Mouse (Mus musculus): ENCODE measurements around the gene Rasgef1b.

DNA sequence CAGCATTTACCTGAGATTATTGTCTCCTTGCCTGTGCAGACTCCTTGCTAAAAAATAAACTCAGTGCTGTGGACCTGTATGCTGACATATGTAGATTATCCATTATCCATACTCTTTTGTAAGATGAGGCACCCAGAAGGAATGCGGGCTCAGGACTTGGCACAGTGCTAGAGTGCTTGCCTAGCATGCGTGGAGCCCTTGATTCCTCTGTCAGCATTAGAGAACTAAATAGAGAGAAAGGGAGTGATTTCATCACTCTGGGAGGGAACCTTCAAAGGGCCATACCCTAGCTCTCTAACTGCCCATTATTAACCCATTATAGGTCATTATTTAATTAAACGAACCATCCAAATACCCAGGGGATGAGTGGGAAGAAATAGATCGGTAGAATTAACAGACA is 430.9 kb downstream of the Rasgef1b start:
- no peak for TF ChIP-seq CTCF (IDR thresholded peaks at IDR 0.05; ENCODE audit: extremely low read depth, insufficient read depth, low read length)
- no peak for TF ChIP-seq POLR2A (IDR thresholded peaks at IDR 0.05; ENCODE audit: extremely low read depth, insufficient read depth, low read length)

Measured in cortical plate, adult 2 months (tissue).